8 mouse cellular contexts compared by ENCODE assay signal in genomic region chr7:4924891-4925301, GRCm38 (mm10). TPM values are rescaled to one million over a fixed set of nuclear protein-coding genes. Genes with fewer than 3 reads are reported as not detected.
A peak's percentile ranks its signal among the peaks of the same experiment; 100 is the strongest.
DNase-seq lines count a peak whose midpoint lies in the region; ATAC-seq and TF ChIP-seq lines count a peak whose summit lies in the region.

No protein-coding gene starts in this region.

- H3K4me3 ChIP-seq in kidney, embryonic 14.5 days (ENCODE audit: low read length): no peak overlapping the region
- no peak overlapping the region for H3K4me3 ChIP-seq in kidney, adult 2 months (ENCODE audit: insufficient read depth, low read depth, low read length)
- H3K4me3 ChIP-seq in heart, adult 2 months: no peak overlapping the region
- H3K4me3 ChIP-seq in limb, embryonic 11.5 days (ENCODE audit: low read depth, low read length): no peak overlapping the region
- no peak overlapping the region for H3K4me3 ChIP-seq in neural tube, embryonic 14.5 days (ENCODE audit: low read depth, low read length)

- TF ChIP-seq POLR2A in kidney, adult 2 months (IDR thresholded peaks at IDR 0.05; ENCODE audit: low read depth, low read length): no peak
- TF ChIP-seq POLR2A in heart, adult 2 months (IDR thresholded peaks at IDR 0.05; ENCODE audit: insufficient read depth, low read depth, low read length): no peak

- intact Hi-C loops in heart, adult 2 months (cut with DNase I): no loop called here

- no peaks in the 10 kb centered on the region for H3K27me3 ChIP-seq in kidney, embryonic 14.5 days (ENCODE audit: control insufficient read depth, insufficient read depth, low read length)
- no peaks in the 10 kb centered on the region for H3K27me3 ChIP-seq in kidney, adult 2 months (replicated peaks; ENCODE audit: control insufficient read depth, insufficient read depth, low read length)
- no peaks in the 10 kb centered on the region for H3K27me3 ChIP-seq in heart, adult 2 months (ENCODE audit: control insufficient read depth, insufficient read depth, low read length)
- no peaks in the 10 kb centered on the region for H3K27me3 ChIP-seq in limb, embryonic 11.5 days (ENCODE audit: control insufficient read depth, insufficient read depth, low read length)
- no peaks in the 10 kb centered on the region for H3K27me3 ChIP-seq in neural tube, embryonic 14.5 days (ENCODE audit: control insufficient read depth, insufficient read depth, low read length)

- H3K4me2 ChIP-seq in kidney, embryonic 14.5 days (replicated peaks; ENCODE audit: low read depth, low read length): no peak overlapping the region; the same call in 1 of the 2 replicates
- peak overlapping the region; percentile 71 for H3K4me2 ChIP-seq in limb, embryonic 11.5 days (ENCODE audit: low read depth, severe bottlenecking)
- peak overlapping the region; percentile 60; the same call in 1 of the 2 replicates for H3K4me2 ChIP-seq in neural tube, embryonic 14.5 days (ENCODE audit: low read depth, low read length)

- H3K36me3 ChIP-seq in kidney, embryonic 14.5 days (ENCODE audit: control insufficient read depth, insufficient read depth, low read length): peaks cover 11% of the 10 kb centered on the region
- no peaks in the 10 kb centered on the region for H3K36me3 ChIP-seq in kidney, adult 2 months (ENCODE audit: control insufficient read depth, insufficient read depth, low read length)
- no peaks in the 10 kb centered on the region for H3K36me3 ChIP-seq in heart, adult 2 months (ENCODE audit: control insufficient read depth, insufficient read depth, low read length)
- H3K36me3 ChIP-seq in limb, embryonic 11.5 days (ENCODE audit: control insufficient read depth, insufficient read depth, low read length): peaks cover 9% of the 10 kb centered on the region; the same call in 1 of the 2 replicates
- peaks cover 11% of the 10 kb centered on the region for H3K36me3 ChIP-seq in neural tube, embryonic 14.5 days (ENCODE audit: control insufficient read depth, insufficient read depth, low read length)

- H3K27ac ChIP-seq in kidney, embryonic 14.5 days (ENCODE audit: low read depth, low read length): peak overlapping the region; percentile 94
- no peak overlapping the region for H3K27ac ChIP-seq in kidney, adult 2 months (ENCODE audit: insufficient read depth, low read depth, low read length)
- peak overlapping the region; percentile 68 for H3K27ac ChIP-seq in heart, adult 2 months
- peak overlapping the region; percentile 88 for H3K27ac ChIP-seq in limb, embryonic 11.5 days (replicated peaks; ENCODE audit: low read depth, low read length)
- H3K27ac ChIP-seq in neural tube, embryonic 14.5 days (ENCODE audit: low read depth, low read length): peak overlapping the region; percentile 52

- 8% methylated on average over 3 of the region's 4 CpGs for WGBS in kidney, embryonic 14.5 days
- WGBS in kidney, adult 2 months: 12% methylated on average over 3 of the region's 4 CpGs
- WGBS in heart, adult 2 months: 9% methylated on average over 4 of the region's 4 CpGs
- WGBS in limb, embryonic 11.5 days: 6% methylated on average over 3 of the region's 4 CpGs
- 14% methylated on average over 3 of the region's 4 CpGs for WGBS in neural tube, embryonic 14.5 days

- no peak for TF ChIP-seq CTCF in kidney, adult 2 months (conservative IDR thresholded peaks at IDR 0.05; ENCODE audit: insufficient read depth, insufficient read length, low read depth, low read length)
- no peak for TF ChIP-seq CTCF in heart, adult 2 months (IDR thresholded peaks at IDR 0.05)

- H3K9ac ChIP-seq in kidney, embryonic 14.5 days (ENCODE audit: low read depth, low read length): peak overlapping the region; percentile 40; the same call in 1 of the 2 replicates
- H3K9ac ChIP-seq in heart, adult 2 months (ENCODE audit: low read depth, low read length): no peak overlapping the region
- 0 out of 2 replicates have a peak overlapping the region, but pooled peaks have one; percentile 9 for H3K9ac ChIP-seq in limb, embryonic 11.5 days (ENCODE audit: low read length)
- H3K9ac ChIP-seq in neural tube, embryonic 14.5 days (replicated peaks; ENCODE audit: low read depth, low read length): no peak overlapping the region

- H3K79me2 ChIP-seq in heart, adult 2 months (replicated peaks; ENCODE audit: control insufficient read depth, insufficient read depth, low read length): no peaks in the 10 kb centered on the region

- no peaks in the 10 kb centered on the region for H3K9me3 ChIP-seq in kidney, embryonic 14.5 days (ENCODE audit: control insufficient read depth, low read length)
- no peaks in the 10 kb centered on the region for H3K9me3 ChIP-seq in limb, embryonic 11.5 days (ENCODE audit: control insufficient read depth, low read length)
- H3K9me3 ChIP-seq in neural tube, embryonic 14.5 days (ENCODE audit: control insufficient read depth, low read length): no peaks in the 10 kb centered on the region

- peak; percentile 49; the same call in 1 of the 2 replicates for TF ChIP-seq EP300 in heart, adult 2 months (IDR thresholded peaks at IDR 0.05; ENCODE audit: insufficient read depth, low read depth, low read length)

- no peak for DNase-seq in kidney, adult 2 months
- DNase-seq in embryo, embryonic 10 days (ENCODE audit: low spot score): peak; percentile 68
- DNase-seq in heart, adult 2 months: peak; percentile 65 to 78
- DNase-seq in limb, embryonic 11.5 days (ENCODE audit: low spot score): peak; percentile 52
- DNase-seq in left cerebral cortex, adult 9 months (ENCODE audit: low spot score in 2 of 2): no peak

- H3K4me1 ChIP-seq in kidney, embryonic 14.5 days (ENCODE audit: control insufficient read depth, insufficient read depth, low read length): peaks cover 52% of the 10 kb centered on the region
- peaks cover 13% of the 10 kb centered on the region; the same call in 1 of the 2 replicates for H3K4me1 ChIP-seq in kidney, adult 2 months (ENCODE audit: control insufficient read depth, insufficient read depth, low read length)
- peaks cover 15% of the 10 kb centered on the region for H3K4me1 ChIP-seq in heart, adult 2 months (ENCODE audit: control insufficient read depth, insufficient read depth, low read length)
- peaks cover 53% of the 10 kb centered on the region for H3K4me1 ChIP-seq in limb, embryonic 11.5 days (ENCODE audit: control insufficient read depth, insufficient read depth, low read length)
- H3K4me1 ChIP-seq in neural tube, embryonic 14.5 days (ENCODE audit: control insufficient read depth, insufficient read depth, low read length): peaks cover 34% of the 10 kb centered on the region

- ATAC-seq in kidney, embryonic 14.5 days (ENCODE audit: low FRiP score, low TSS enrichment): peak; percentile 37
- no peak for ATAC-seq in limb, embryonic 11.5 days (ENCODE audit: insufficient number of reproducible peaks, low FRiP score, low TSS enrichment, low read depth)
- ATAC-seq in neural tube, embryonic 14.5 days (ENCODE audit: low read depth): no peak
- no peak for ATAC-seq in megakaryocyte-erythroid progenitor cell, adult 5-6 weeks (replicated peaks; ENCODE audit: low FRiP score, low TSS enrichment, poor library complexity, severe bottlenecking)

RNA-seq across cellular contexts. Expression of gene Ssc5d, which starts 0.7 kb away (rescaled TPM):
- polyA plus RNA-seq in kidney, embryonic 14.5 days (2014; fragmentation: Nextera tagmentation; extraction: Ambion mirVana): 1.1 and 2.5 TPM in 2 replicates
- 1.8 and 2.1 TPM in 2 replicates for polyA plus RNA-seq in kidney, adult 2 months (2012; rRNA removed)
- total RNA-seq in heart, adult 2 months (2021): 1 to 10 TPM; 1.7 to 2.9 TPM
- 5.9 and 6.4 TPM in 2 replicates for polyA plus RNA-seq in heart, adult 2 months (2012; rRNA removed)
- 1.7 and 1.9 TPM in 2 replicates for polyA plus RNA-seq in limb, embryonic 11.5 days (2014; fragmentation: Nextera tagmentation; extraction: Ambion mirVana)
- polyA plus RNA-seq in neural tube, embryonic 14.5 days (2014; fragmentation: Nextera tagmentation; extraction: Ambion mirVana): 0.40 and 1.3 TPM in 2 replicates
- total RNA-seq in megakaryocyte-erythroid progenitor cell, adult 5-6 weeks (2014; fragmentation: Nextera tagmentation): not detected in 2 replicates
- total RNA-seq in megakaryocyte-erythroid progenitor cell, adult 5-6 weeks (2017): not detected in 2 replicates

RNA-seq across cellular contexts. Expression of gene Nat14, which starts 3.1 kb away (rescaled TPM):
- polyA plus RNA-seq in kidney, embryonic 14.5 days (2014; fragmentation: Nextera tagmentation; extraction: Ambion mirVana): 3.1 and 3.6 TPM in 2 replicates
- polyA plus RNA-seq in kidney, adult 2 months (2012; rRNA removed): 5.5 and 5.7 TPM in 2 replicates
- 1 to 10 TPM; 5.6 to 5.8 TPM for total RNA-seq in heart, adult 2 months (2021)
- 3.5 TPM in 2 replicates for polyA plus RNA-seq in heart, adult 2 months (2012; rRNA removed)
- 1.9 and 2.9 TPM in 2 replicates for polyA plus RNA-seq in limb, embryonic 11.5 days (2014; fragmentation: Nextera tagmentation; extraction: Ambion mirVana)
- 24.4 and 27.9 TPM in 2 replicates for polyA plus RNA-seq in neural tube, embryonic 14.5 days (2014; fragmentation: Nextera tagmentation; extraction: Ambion mirVana)
- total RNA-seq in megakaryocyte-erythroid progenitor cell, adult 5-6 weeks (2014; fragmentation: Nextera tagmentation): 6.6 TPM in 1 of 2 replicates, not detected in the other
- total RNA-seq in megakaryocyte-erythroid progenitor cell, adult 5-6 weeks (2017): 0.23 and 1.9 TPM in 2 replicates

RNA-seq across cellular contexts. Expression of gene Zfp628, which starts 9.9 kb away (rescaled TPM):
- polyA plus RNA-seq in kidney, embryonic 14.5 days (2014; fragmentation: Nextera tagmentation; extraction: Ambion mirVana): 4.5 and 5.2 TPM in 2 replicates
- polyA plus RNA-seq in kidney, adult 2 months (2012; rRNA removed): 12.6 and 14.4 TPM in 2 replicates
- total RNA-seq in heart, adult 2 months (2021): 1 to 10 TPM; 6.8 to 9.4 TPM
- polyA plus RNA-seq in heart, adult 2 months (2012; rRNA removed): 6.1 and 7.5 TPM in 2 replicates
- polyA plus RNA-seq in limb, embryonic 11.5 days (2014; fragmentation: Nextera tagmentation; extraction: Ambion mirVana): 3.8 and 4.2 TPM in 2 replicates
- 2.8 and 3.7 TPM in 2 replicates for polyA plus RNA-seq in neural tube, embryonic 14.5 days (2014; fragmentation: Nextera tagmentation; extraction: Ambion mirVana)
- 8.2 and 11.6 TPM in 2 replicates for total RNA-seq in megakaryocyte-erythroid progenitor cell, adult 5-6 weeks (2014; fragmentation: Nextera tagmentation)
- total RNA-seq in megakaryocyte-erythroid progenitor cell, adult 5-6 weeks (2017): 1.1 and 1.2 TPM in 2 replicates

RNA-seq across cellular contexts. Expression of gene Gm36210, which starts 18.6 kb away (rescaled TPM):
- 0.22 TPM in 1 of 2 replicates, not detected in the other for polyA plus RNA-seq in kidney, embryonic 14.5 days (2014; fragmentation: Nextera tagmentation; extraction: Ambion mirVana)
- 0.16 TPM in 1 of 2 replicates, not detected in the other for polyA plus RNA-seq in kidney, adult 2 months (2012; rRNA removed)
- total RNA-seq in heart, adult 2 months (2021): under 1 TPM in 1 of 2 experiments, not detected in 1; 0.18 TPM
- polyA plus RNA-seq in heart, adult 2 months (2012; rRNA removed): 0.20 and 0.29 TPM in 2 replicates
- not detected in 2 replicates for polyA plus RNA-seq in limb, embryonic 11.5 days (2014; fragmentation: Nextera tagmentation; extraction: Ambion mirVana)
- polyA plus RNA-seq in neural tube, embryonic 14.5 days (2014; fragmentation: Nextera tagmentation; extraction: Ambion mirVana): 0.37 and 0.41 TPM in 2 replicates
- not detected in 2 replicates for total RNA-seq in megakaryocyte-erythroid progenitor cell, adult 5-6 weeks (2014; fragmentation: Nextera tagmentation)
- not detected in 2 replicates for total RNA-seq in megakaryocyte-erythroid progenitor cell, adult 5-6 weeks (2017)

RNA-seq across cellular contexts. Expression of gene Sbk2, which starts 39.3 kb away (rescaled TPM):
- polyA plus RNA-seq in kidney, embryonic 14.5 days (2014; fragmentation: Nextera tagmentation; extraction: Ambion mirVana): 0.43 TPM in 1 of 2 replicates, not detected in the other
- 0.11 and 1.6 TPM in 2 replicates for polyA plus RNA-seq in kidney, adult 2 months (2012; rRNA removed)
- total RNA-seq in heart, adult 2 months (2021): 10 to 100 TPM; 26.5 to 35.6 TPM
- 85.0 and 119 TPM in 2 replicates for polyA plus RNA-seq in heart, adult 2 months (2012; rRNA removed)
- polyA plus RNA-seq in limb, embryonic 11.5 days (2014; fragmentation: Nextera tagmentation; extraction: Ambion mirVana): 0.08 and 0.18 TPM in 2 replicates
- not detected in 2 replicates for polyA plus RNA-seq in neural tube, embryonic 14.5 days (2014; fragmentation: Nextera tagmentation; extraction: Ambion mirVana)
- total RNA-seq in megakaryocyte-erythroid progenitor cell, adult 5-6 weeks (2014; fragmentation: Nextera tagmentation): 0.69 TPM in 1 of 2 replicates, not detected in the other
- not detected in 2 replicates for total RNA-seq in megakaryocyte-erythroid progenitor cell, adult 5-6 weeks (2017)

Comparison
In these comparisons a context has a peak if more than half of its experiments do, and no peak if none do; other contexts are left out.
1. H3K9ac ChIP-seq: peak in kidney, embryonic 14.5 days (single experiment) and limb, embryonic 11.5 days (single experiment); none in heart, adult 2 months (single experiment) and neural tube, embryonic 14.5 days (single experiment).
2. DNase-seq: peak in embryo, embryonic 10 days (single experiment), heart, adult 2 months (2 of 2) and limb, embryonic 11.5 days (single experiment); none in kidney, adult 2 months (single experiment) and left cerebral cortex, adult 9 months (0 of 2).